In the genomic region with DNA sequence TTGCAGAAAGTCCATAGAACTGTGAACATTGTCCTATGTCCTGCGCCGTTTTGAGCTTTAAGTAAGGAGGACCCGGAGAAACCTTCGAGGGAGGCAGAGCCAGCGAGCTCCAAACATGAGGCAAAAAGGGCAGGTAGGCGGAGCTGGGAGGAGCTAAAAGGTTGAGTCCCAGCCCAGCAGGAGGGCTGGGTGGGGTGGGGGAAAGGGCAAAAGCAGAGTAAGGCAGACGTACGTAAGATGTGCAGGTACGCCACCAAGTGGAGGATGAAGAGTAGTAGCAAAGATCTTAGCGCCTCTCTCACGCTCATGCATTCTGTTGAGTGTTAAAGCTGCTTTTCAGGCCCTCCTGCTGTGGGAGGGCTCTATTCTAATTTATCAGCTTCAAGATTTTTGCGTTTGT, we compare ENCODE assay signal across 34 mouse cellular contexts. TPM values are rescaled to one million over a fixed set of nuclear protein-coding genes. Genes with fewer than 3 reads are reported as not detected.
A peak's percentile ranks its signal among the peaks of the same experiment; 100 is the strongest.
DNase-seq lines count a peak whose midpoint lies in the region; ATAC-seq and TF ChIP-seq lines count a peak whose summit lies in the region.
"Had no signal": no experiment of that assay in that cellular context is flagged by ENCODE, and none has a peak within 500 bp of the region (broad histone marks: within the 10 kb centered on the region; RNA-seq: fewer than 3 reads in every experiment).

A gene (minus strand): TSS at position 119 of the 400 bp plus-strand sequence.

- 94% methylated on average over 12 of the region's 12 CpGs for WGBS in midbrain, embryonic 13.5 days

- peak within 1 kb of the TSS; percentile 56 for H3K4me3 ChIP-seq in E14TG2a.4 (replicated peaks; ENCODE audit: low read length)
- H3K4me3 ChIP-seq in midbrain, embryonic 13.5 days (replicated peaks) = no peak within 1 kb of the TSS
- H3K4me3 ChIP-seq: forebrain, embryonic 10.5 days; forebrain, embryonic 13.5 days; heart, adult 2 months; heart, embryonic 10.5 days; heart, embryonic 13.5 days had no signal

- H3K27ac ChIP-seq in midbrain, embryonic 13.5 days = no peak within 1 kb of the TSS
- H3K27ac ChIP-seq: forebrain, embryonic 10.5 days; forebrain, embryonic 13.5 days; heart, adult 2 months; heart, embryonic 10.5 days; heart, embryonic 13.5 days; hindbrain, embryonic 14.5 days; hindbrain, postnatal 0 days had no signal

- H3K4me2 ChIP-seq in midbrain, embryonic 13.5 days (replicated peaks) = no peak within 1 kb of the TSS
- H3K4me2 ChIP-seq: forebrain, embryonic 13.5 days; heart, embryonic 13.5 days; hindbrain, embryonic 14.5 days had no signal

- no peaks in the 10 kb centered on the region for H3K9me3 ChIP-seq in E14TG2a.4 (ENCODE audit: low read length)
- H3K9me3 ChIP-seq in midbrain, embryonic 13.5 days = peaks cover 9% of the 10 kb centered on the region; the same call in 1 of the 2 replicates
- H3K9me3 ChIP-seq: forebrain, embryonic 13.5 days; heart, embryonic 10.5 days; heart, embryonic 13.5 days had no signal

- peaks cover 7% of the 10 kb centered on the region; the same call in 1 of the 2 replicates for H3K4me1 ChIP-seq in E14TG2a.4 (replicated peaks; ENCODE audit: low read depth, low read length)
- no peaks in the 10 kb centered on the region for H3K4me1 ChIP-seq in midbrain, embryonic 13.5 days (replicated peaks)
- H3K4me1 ChIP-seq: forebrain, embryonic 10.5 days; forebrain, embryonic 13.5 days; heart, embryonic 10.5 days; heart, embryonic 13.5 days had no signal

- DNase-seq in ES-CJ7 (ENCODE audit: low read depth, low spot score) = peak; percentile 87
- DNase-seq in WW6 (ENCODE audit: low read depth, low spot score) = peak; percentile 48
- no peak for DNase-seq in adrenal gland, postnatal 25 days
- DNase-seq in adrenal gland, adult 8-10 months = no peak
- DNase-seq: adrenal gland, adult 2 months; adrenal gland, postnatal 36 days; B cell, adult 2 months; cerebellum, adult 11 months; cerebellum, adult 2 months; cerebellum, postnatal 14 days; gastrocnemius, postnatal 10 days; gastrocnemius, postnatal 36 days; heart, adult 2 months; heart, postnatal 14 days; heart, postnatal 4 days; kidney, adult 18-20 months had no signal

- H3K36me3 ChIP-seq in E14TG2a.4 (ENCODE audit: insufficient read depth, low read length) = no peaks in the 10 kb centered on the region
- H3K36me3 ChIP-seq in midbrain, embryonic 13.5 days = no peaks in the 10 kb centered on the region
- H3K36me3 ChIP-seq: forebrain, embryonic 10.5 days; heart, embryonic 10.5 days; heart, embryonic 13.5 days had no signal

- H3K27me3 ChIP-seq in E14TG2a.4 (ENCODE audit: insufficient read depth, low read length) = peaks cover 29% of the 10 kb centered on the region
- no peaks in the 10 kb centered on the region for H3K27me3 ChIP-seq in midbrain, embryonic 13.5 days
- H3K27me3 ChIP-seq: CH12.LX; forebrain, embryonic 13.5 days; heart, embryonic 13.5 days had no signal

- no peak within 1 kb of the TSS for H3K9ac ChIP-seq in midbrain, embryonic 13.5 days (replicated peaks)
- H3K9ac ChIP-seq: forebrain, embryonic 13.5 days; heart, embryonic 13.5 days; hindbrain, embryonic 14.5 days had no signal

- TF ChIP-seq CTCF in E14TG2a.4 (conservative IDR thresholded peaks at IDR 0.05; ENCODE audit: low read length) = no peak

- no peak for ATAC-seq in midbrain, embryonic 13.5 days
- ATAC-seq: forebrain, embryonic 13.5 days; forebrain, embryonic 16.5 days; hindbrain, postnatal 0 days; inflammation-experienced regulatory T-cells, adult 6 months; intestine, embryonic 16.5 days had no signal

RNA-seq across cellular contexts. Expression of the gene that starts here (rescaled TPM):
- not detected in 2 replicates for polyA plus RNA-seq in midbrain, embryonic 13.5 days (2015; fragmentation: Nextera tagmentation; extraction: Ambion mirVana)
- not detected in 2 replicates for total RNA-seq in adrenal gland, postnatal 25 days (2021)
- total RNA-seq in adrenal gland, adult 8-10 months (2022) = not detected
- total RNA-seq: adrenal gland, adult 2 months; adrenal gland, postnatal 36 days; CH12.LX; gastrocnemius, adult 18-20 months; gastrocnemius, postnatal 10 days; gastrocnemius, postnatal 36 days; granulocyte monocyte progenitor cell, adult 5-6 weeks; heart, adult 2 months; heart, postnatal 14 days; heart, postnatal 4 days; hindbrain, postnatal 0 days had no signal
- polyA plus RNA-seq: embryonic facial prominence, embryonic 11.5 days; embryonic facial prominence, embryonic 14.5 days; forebrain, embryonic 10.5 days; forebrain, embryonic 13.5 days; forebrain, embryonic 16.5 days; heart, adult 2 months; heart, embryonic 10.5 days; heart, embryonic 13.5 days; heart, embryonic 16.5 days; hindbrain, embryonic 11.5 days; hindbrain, embryonic 14.5 days; hindbrain, postnatal 0 days; inflammation-experienced regulatory T-cells, adult 6 months; intestine, embryonic 16.5 days had no signal

Comparison
In these comparisons a context has a peak if more than half of its experiments do, and no peak if none do; other contexts are left out.
1. DNase-seq: peak in ES-CJ7 (single experiment) and WW6 (single experiment); none in adrenal gland, postnatal 25 days (single experiment) and adrenal gland, adult 8-10 months (single experiment).